Mouse (Mus musculus): ENCODE measurements around the gene Acyp1.
"Not testable (repeated sequence)": the region's sequence is repeated elsewhere in the genome, so short reads cannot be mapped to it uniquely, and the experiment has no call there.

Acyp1 gene

DNA sequence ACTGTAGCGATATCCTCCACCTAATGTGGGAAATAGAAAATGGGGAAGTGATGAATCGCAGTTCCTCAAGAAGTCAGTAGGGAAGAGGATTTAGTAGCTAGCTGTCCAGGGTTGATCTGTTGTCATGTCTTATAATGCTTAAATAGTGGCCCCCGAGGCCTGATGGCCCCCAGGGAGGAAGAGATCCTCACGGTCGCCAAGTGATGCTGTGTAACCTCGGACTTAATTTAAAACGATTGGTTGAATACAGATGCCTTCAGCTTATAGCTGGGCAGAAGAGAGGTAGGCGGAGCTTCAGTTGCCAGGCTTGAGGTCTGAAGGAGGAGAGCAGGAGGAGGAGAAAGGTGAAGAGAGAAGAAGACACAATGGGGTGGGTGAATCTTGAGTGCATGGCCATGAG, 3.9 kb downstream of the Acyp1 start:
- DNase-seq (ENCODE audit: low spot score in 2 of 2): no peak

DNA sequence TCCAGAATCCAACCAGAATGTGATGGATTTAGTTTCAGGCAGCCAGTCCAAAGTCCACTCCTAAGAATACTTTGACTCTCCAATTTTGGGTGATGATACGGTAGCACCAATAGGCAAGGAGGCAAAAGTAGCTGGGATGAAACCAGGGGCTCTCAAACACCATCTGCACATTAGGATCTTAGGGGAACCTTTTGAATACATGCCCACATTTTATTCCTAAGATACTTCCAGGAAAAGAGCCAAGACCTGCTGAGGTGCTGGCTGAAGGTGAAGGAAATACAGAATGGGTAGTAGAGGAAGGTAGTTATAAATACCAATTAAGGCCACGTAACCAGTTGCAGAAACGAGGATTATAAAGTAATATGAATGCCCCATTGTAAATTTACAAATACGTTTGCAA, 6.5 kb downstream of the Acyp1 start:
- DNase-seq (ENCODE audit: low spot score in 2 of 2): not testable (repeated sequence)

DNA sequence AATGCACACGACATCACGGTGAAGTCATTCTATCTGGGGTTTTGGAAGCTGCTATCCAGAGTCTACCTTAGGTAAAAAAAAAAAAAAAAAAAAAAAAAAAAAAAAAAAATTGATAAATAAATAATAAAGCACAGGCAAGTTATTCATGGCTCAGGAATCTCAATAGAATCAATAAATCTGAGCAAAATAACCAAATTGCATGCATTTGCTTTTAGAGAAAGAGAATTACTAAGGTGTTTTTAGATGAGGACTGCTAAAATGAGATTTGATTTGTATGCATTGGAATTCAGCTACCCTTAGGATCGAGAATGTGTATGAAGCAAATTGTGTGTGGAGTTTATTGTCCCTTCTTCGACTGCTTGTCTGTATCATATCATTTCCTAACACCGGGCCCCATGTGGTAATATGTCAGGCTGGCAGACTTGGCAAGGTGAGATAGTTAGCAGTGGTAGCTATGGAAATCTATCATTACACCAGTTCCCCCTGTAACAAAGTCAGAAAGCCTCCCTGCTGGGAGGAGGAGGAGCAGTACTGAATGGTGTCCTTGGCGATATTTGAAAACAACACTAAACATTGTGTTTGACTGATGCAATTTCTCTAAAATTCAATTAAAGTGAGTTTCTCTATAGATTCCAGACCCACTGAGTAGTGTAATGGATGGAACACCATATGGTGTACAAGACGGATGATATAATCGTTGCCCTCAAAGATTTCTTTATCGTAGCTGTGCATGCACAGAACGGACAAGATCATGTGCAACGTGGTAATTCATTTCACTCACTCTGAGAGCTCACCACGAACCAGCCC, 7.2 kb downstream of the Acyp1 start:
- peak in 1 of 2 experiments; percentile 56 for DNase-seq (ENCODE audit: low spot score in 2 of 2)

DNA sequence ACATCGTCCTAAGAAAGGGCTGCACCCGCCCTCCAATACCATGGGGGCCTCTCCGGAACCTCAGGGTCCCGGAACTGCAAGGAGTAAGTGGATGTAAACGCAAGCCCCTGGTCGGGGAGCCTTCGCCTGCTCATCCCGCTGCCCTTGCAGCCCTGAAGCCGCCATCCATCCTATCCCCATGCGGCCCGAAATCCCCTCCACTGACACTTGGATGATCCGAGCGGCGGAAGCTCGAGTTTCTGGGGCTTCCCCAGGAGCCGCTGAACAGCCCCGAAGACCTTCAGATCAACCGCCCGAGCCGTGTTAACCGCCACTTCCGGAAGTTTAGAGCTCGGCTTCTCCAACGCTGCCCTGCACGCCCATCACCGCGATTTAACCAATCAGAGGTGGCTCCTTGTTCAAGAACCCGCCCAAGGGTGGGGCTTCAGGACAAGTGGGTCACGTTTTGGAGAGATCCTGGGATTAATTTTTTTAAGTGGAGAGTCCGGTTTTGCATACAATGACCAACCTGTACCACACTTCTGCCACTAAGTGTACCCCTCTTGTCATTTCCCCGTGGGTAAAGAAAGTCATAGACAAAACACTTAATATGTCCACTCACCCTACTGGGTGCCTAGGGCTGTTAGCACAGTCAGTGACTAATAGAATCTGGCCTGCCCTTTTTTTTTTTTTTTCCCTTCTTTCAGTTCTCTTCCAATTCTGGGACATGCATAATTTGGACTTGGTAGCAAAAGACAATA, 8.0 kb downstream of the Acyp1 start:
- peak; percentile 97 to 98 for DNase-seq (ENCODE audit: low spot score in 2 of 2)

DNA sequence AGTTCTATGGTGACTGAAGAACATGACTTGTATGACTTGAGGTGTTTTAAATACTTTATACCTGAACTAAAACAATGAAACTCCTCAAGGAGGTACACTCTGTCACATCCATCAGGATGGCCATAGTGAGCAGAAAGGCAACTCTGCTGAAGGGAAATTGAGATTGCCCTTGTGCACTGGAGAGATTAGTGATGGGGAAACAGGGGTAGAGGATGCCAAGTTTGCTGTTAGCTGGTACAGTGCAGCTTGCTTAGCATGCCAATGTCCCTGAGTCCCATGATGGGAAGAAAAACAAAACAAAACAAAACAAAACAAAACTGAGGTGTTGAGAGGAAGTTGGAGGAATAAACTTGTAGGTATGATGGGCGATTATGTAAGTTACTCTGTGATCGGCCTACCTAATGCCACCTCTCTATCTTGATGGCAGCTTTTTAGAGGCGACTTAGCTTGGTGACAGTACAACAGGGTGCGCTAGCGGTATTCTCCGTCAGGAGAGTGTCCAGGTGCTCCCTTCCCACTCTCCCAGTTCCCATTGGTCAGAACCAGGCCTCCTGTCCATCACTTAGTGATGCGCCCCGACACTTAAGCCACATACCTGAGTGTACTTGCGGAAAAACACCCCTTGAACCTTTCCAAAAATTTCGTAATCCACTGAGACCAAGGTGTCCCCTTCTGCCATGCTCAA, 8.7 kb downstream of the Acyp1 start:
- no peak for DNase-seq (ENCODE audit: low spot score in 2 of 2)

DNA sequence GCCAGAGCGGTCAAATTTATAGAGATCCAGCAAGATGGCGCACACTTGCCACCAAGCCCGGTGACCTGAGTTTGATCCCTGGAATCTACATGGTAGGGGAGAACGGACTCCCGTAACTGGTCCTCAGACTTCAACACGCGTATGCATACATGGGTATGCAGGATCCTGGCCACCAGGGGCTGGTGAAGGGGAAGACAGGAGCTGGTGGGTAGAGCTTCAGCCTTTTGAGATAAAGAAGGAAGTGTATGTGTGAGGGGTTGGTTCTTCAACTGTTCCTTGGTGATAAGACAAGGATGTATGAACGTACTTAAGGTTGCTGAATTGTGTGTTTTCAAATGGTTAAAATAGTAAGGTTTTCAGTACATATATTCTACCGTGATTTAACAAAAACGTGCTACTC, 9.3 kb downstream of the Acyp1 start:
- peak in 1 of 2 experiments; percentile 27 for DNase-seq (ENCODE audit: low spot score in 2 of 2)

DNA sequence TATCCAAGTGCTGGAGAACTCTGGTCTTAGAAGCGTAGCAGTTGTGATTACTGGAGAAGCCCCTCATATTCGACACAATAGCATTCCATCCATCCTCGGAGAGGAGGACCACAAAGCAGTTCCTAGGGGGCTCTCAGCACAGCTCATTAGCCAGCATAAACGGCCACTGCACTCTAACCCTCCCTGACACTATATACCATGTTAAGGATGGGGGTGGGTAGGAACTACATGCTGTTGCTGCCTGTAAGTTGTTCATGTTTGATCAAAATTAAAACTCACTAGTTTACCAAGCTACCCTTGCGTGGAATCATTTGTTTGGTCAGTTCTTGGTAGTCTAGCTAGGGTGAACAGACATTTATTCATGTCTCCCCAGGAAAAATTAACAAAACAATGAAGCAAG, 12.0 kb downstream of the Acyp1 start:
- no peak for DNase-seq (ENCODE audit: low spot score in 2 of 2)

DNA sequence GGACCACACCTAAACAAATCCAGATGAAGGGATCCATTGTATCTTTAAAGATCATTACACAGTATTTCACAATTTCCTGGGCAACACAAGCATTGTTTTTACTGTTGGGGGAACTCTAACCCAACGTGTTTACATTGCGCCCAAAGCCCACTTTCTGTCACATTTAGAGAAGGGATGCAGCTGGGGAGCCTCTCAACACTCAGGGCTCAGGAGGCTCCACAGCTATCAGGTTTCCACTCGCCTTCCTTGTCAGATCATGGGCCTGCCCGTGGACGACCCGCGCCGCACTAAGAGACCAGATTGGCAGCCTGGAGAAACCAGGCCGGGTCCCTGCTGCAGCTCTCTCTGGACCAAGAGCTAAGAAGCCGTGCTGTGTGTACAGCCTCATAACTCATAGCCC, 14.7 kb downstream of the Acyp1 start:
- DNase-seq (ENCODE audit: low spot score in 2 of 2): no peak

DNA sequence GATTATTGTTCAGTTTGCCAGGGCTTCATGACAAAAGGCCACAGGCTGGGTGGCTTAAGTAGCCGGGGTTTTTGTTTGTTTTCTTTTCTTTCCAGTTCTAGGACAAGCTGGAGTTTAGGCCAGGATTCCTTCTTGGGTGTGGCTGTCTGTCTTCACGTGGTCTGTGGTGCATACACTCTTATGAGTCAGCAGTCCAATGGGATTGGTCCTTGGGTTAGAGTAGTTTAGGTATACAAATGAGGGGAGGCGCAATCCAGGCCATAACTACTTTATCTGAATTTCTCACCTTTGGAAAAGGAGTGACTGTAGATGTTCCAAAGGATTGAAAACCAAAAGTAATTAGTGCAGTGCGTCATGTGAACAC, 16.4 kb downstream of the Acyp1 start:
- DNase-seq (ENCODE audit: low spot score in 2 of 2): no peak

DNA sequence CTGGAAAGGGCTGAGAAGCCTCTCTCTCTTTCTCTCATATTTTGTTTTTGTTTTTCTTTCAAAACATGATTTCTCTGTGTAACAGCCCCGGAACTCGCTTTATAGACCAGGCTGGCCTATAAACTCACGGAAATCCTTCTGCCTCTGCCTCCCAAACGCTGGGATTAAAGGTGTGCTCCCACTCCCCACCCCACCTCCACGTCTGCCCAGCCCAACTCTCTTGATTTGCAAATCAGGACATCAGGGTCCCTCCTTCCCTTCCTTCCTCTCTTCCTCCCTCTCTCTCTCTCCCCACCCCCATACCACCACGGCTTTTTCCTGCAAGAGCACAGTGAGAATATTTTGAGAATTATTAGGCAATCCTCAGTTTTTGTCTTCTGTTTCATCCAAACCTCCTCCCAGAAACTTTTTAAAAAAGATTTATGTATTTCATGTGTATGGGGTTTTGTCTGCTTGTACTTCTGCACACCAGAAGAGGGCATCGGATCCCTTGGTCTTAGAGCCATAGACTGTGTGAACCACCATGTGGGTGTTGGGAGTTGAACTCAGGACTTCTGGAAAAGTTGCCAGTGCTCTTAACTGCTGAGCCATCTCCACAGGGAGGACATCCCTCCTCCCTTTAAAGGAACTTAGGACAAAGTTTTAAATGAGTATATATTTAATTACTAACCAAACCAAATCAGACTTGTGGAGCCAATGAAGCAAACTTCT, 17.0 kb downstream of the Acyp1 start:
- DNase-seq (ENCODE audit: low spot score in 2 of 2): peak in 1 of 2 experiments; percentile 51

DNA sequence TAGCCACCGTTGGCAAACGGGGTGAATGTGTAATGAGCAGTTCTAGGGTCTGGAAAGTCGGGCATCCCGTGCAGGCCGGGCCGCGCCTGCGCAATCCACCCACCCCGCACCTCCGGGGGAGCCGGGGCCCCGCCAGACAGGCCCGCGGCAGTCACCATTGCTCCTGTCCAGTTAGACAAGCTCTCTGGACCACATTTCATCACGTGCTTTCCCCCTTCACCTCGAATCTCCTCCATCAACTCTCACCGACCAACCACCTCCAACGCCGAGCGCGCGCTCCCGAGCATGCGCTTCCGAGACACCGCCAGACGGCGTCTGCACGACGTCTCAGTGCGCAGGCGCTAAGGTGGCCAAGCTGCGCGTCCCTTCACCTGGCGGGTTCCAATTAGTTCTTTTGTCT, 17.9 kb downstream of the Acyp1 start, which contains the start of gene Mlh3:
TSS of gene Mlh3 (minus strand) at position 281 of the 400 bp plus-strand sequence.
- peak; percentile 78 to 91 for DNase-seq (ENCODE audit: low spot score in 2 of 2)

DNA sequence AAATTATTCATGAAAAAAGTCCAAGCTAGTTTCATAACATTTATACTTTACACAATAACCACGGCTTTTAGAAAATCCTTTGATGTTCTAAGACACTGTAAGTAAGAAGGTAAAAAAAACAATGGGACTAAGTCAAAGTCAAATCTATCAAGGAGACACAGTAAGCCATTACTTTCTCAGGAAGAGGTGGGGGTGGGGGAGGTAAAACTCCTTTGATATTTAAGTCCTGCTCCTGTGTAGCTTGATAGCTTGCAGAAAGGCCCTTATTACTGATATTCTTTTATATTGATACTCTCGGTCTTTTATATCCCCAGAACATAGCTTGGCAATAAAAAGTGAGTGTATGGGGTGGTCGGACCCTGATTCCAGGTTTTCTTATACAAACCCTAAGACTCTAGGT, 18.4 kb downstream of the Acyp1 start:
- no peak for DNase-seq (ENCODE audit: low spot score in 2 of 2)

DNA sequence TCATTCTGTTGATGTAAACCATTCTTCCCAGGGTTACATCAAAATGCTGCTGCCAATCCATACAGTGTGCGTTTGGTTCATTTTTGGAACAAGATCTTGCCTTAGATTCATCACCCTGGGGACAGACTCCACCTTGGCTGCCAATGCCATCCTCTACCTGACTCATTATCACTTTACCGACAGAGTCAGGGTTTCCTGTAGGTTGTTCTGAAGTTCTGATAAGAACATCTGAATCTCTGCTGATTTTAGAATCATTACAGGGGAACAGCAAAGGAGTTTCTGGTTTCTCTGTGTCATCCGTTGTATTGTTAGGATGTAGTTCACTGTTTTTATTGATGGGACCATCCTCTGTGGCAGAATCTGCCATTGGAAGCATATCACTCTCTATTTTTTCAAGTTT, 22.0 kb downstream of the Acyp1 start:
- DNase-seq (ENCODE audit: low spot score in 2 of 2): no peak

DNA sequence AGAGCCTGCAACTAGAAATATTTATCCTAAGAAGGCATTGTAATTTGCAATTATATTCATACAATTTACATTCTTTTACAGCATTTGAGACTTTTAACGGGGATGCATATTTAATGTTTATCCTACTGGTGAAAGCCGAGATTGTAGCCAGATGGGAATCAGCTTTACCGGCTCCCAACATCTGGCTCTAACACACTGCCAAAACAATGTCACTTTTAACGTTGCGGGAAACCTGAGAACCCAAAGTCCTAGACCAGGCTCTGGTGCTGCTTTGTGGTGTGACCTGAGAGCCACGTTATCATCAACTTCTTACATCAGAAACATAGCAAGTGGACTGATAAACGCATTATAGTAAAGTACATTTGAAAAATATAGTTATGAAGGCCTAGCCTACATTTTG, 23.3 kb downstream of the Acyp1 start:
- no peak for DNase-seq (ENCODE audit: low spot score in 2 of 2)

DNA sequence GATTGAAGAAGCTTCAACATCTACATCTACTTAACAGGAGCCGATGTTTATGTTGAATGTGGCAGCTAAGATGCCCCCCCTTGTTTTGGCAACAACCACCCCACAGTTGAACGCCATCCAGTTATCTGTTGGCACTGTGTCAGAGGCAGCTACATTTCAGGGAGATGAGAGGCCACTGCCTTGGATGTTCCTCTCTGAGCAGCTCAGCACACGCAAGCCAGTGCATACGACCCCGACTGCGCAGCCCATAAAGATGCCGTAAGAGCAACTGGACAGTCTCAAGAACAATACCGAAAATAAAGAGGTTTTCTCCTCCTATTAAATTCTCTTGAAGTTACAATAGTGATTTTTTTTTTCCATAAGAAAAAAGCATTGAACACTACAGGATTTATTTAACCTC, 23.7 kb downstream of the Acyp1 start:
- no peak for DNase-seq (ENCODE audit: low spot score in 2 of 2)

DNA sequence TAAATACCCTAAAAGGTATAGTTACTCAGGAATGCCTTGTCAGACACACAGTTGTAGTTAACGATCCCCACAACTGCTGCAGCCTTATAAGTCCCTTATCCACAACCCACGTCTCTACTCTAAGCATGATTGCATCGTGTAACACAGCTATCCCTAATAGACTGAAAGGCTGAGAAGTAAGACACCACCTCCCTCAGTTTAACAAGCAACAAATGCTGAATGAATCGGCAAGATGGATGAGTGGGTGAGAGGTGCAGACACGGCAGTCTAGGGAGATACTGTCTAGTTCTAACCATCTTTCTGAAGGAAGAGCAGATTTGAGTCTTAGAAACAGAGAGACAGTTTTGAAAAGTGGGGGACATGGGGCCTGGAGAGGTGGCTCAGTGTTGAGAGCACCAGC, 25.0 kb downstream of the Acyp1 start:
- no peak for DNase-seq (ENCODE audit: low spot score in 2 of 2)

DNA sequence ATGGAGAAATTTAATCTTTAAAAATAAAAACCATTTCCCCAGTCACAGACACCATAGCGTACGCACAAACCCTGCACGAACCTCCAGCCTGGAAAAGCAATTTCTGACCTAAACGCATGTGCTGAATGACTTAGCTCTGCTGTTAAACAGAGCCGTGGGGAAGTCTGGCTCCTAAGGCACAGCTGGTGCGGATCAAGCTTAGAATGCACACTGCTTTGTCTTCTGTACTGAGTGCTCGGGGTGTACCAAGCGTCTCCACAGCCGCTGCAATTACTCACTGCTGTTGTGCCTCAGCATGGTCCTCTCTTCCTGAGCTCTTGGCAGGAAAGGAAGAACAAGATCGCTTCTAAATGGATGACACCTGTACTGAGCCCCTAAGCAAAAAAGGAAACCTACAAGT, 25.7 kb downstream of the Acyp1 start:
- no peak for DNase-seq (ENCODE audit: low spot score in 2 of 2)

DNA sequence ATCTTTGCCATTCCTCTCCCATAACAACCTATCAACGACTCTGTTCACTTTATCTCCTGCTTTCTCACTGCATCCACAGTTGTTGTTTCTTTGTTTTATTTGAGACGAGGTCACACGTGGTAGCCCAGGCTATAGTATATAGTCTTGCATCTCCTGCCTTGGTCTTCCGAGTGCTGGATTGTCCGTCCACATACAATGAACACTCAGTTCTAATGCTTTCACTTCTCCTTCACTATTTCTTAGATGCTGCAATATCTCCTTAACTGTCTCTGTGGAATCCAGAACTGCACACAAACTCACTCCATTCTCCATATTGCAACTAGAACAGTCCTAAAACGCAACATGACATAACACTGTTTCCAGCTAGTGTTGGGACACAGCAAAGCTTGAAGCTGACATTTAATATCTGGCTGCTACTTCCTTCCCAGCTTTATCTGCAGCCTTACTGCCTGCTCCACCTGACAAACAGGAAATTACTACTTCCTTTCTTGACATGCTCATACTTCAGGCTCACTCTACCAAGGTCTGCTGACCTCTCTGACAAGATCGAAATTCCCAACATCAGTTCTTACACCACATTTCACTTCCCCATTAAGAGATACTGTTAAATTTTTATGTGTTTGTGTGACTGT, 31.1 kb downstream of the Acyp1 start:
- DNase-seq (ENCODE audit: low spot score in 2 of 2): no peak

DNA sequence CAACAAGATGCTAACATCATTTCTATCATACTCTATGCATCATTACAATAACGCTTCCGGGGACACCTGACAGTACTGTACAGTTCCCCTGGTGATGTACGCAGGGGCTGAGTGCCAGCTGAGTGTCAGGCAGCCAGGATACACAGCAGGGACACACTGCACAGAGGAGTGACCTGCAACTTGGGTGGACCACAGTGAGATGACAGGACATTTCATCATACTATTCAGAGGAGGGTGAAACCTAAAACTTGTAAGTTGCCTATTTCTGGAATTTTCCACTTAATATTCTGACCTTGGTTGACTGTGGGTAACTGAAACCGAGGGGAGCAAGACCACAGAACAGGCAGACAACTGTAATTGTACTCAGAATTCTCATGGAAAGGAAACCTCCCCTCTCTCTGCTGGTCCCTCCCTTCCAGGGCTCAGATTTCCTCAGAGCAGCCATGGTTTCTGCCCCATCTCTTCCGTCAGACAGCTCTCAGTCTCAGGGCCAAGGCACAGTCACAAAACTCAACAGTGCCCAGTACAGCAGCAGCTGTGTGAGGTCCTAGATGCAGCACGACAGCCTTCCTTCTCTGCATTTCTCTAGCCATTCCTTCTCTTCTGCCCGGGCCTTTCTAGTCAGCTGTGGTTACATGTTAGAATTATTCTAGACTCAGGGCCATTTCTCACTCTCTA, 32.0 kb downstream of the Acyp1 start:
- DNase-seq (ENCODE audit: low spot score in 2 of 2): no peak

DNA sequence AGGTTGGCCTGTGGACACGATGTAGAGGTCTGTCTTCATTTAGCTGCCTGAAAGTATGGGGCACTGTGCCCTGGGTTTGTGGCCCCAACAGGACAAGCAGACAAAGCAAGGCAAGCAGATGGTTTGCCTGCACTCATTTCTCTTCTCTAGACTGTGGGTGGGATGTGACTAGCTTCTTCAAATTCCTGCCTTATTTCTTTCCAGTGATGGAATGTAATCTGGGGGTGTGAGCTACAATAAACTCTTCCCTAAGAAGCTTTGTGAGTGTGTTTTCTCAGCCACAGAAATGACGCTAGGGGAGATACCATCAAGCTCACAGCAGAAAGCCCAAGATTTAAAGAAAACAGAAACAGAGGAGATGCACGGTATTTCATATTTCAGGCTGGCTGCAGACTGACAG, 36.2 kb downstream of the Acyp1 start:
- DNase-seq (ENCODE audit: low spot score in 2 of 2): no peak

DNA sequence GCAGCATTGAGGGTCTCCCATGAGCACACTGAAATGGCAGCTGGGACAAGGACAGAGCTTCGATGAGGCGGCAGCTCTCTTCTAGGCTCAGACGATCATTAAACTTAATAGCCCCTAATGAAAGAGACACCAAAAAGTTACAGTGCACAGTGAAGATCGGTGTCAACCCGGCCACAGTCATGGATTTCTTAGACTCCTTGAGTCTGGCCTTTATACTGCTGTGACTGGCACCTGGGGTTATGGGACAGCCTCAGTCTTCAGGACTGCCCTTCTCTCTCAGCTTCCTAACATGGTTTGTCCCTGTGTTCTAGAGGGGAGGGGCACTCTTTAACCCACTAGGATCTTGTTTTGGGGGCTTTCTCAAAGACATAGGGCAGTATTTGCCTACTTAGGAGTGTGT, 50.7 kb downstream of the Acyp1 start:
- DNase-seq (ENCODE audit: low spot score in 2 of 2): no peak

Data from spleen, postnatal 4 days (tissue).